Comparison of ENCODE assay signal across 9 mouse cellular contexts in genomic region chr13:52766236-52766635, GRCm38 (mm10).
A peak's percentile ranks its signal among the peaks of the same experiment; 100 is the strongest.
DNase-seq lines count a peak whose midpoint lies in the region; ATAC-seq and TF ChIP-seq lines count a peak whose summit lies in the region.
"Had no signal": no experiment of that assay in that cellular context is flagged by ENCODE, and none has a peak within 500 bp of the region (broad histone marks: within the 10 kb centered on the region; RNA-seq: fewer than 3 reads in every experiment).

No protein-coding gene starts in this region.

- no peaks in the 10 kb centered on the region for H3K36me3 ChIP-seq in embryonic facial prominence, embryonic 12.5 days
- no peaks in the 10 kb centered on the region for H3K36me3 ChIP-seq in embryonic facial prominence, embryonic 10.5 days (replicated peaks)
- no peaks in the 10 kb centered on the region for H3K36me3 ChIP-seq in limb, embryonic 13.5 days
- H3K36me3 ChIP-seq in limb, embryonic 10.5 days: no peaks in the 10 kb centered on the region
- no peaks in the 10 kb centered on the region for H3K36me3 ChIP-seq in heart, embryonic 13.5 days

- H3K4me1 ChIP-seq in embryonic facial prominence, embryonic 12.5 days: peaks cover 13% of the 10 kb centered on the region
- peaks cover 15% of the 10 kb centered on the region for H3K4me1 ChIP-seq in embryonic facial prominence, embryonic 10.5 days
- H3K4me1 ChIP-seq in limb, embryonic 13.5 days: peaks cover 19% of the 10 kb centered on the region
- peaks cover 27% of the 10 kb centered on the region for H3K4me1 ChIP-seq in limb, embryonic 10.5 days
- H3K4me1 ChIP-seq in heart, embryonic 13.5 days: peaks cover 54% of the 10 kb centered on the region
- peaks cover 15% of the 10 kb centered on the region for H3K4me1 ChIP-seq in olfactory bulb, adult 2 months (ENCODE audit: control insufficient read depth, insufficient read depth, low read length)

- DNase-seq in embryonic facial prominence, embryonic 10.5 days (ENCODE audit: low spot score): no peak
- DNase-seq in limb, embryonic 10.5 days (ENCODE audit: low spot score): no peak
- no peak for DNase-seq in frontal cortex, postnatal 10 days (ENCODE audit: low spot score in 2 of 2)
- DNase-seq in c-Kit-positive CD71-positive TER-119-positive erythroid progenitor cells, embryonic 14.5 days (ENCODE audit: low spot score): no peak
- DNase-seq: liver had no signal

- WGBS in embryonic facial prominence, embryonic 12.5 days: 74% methylated on average over 2 of the region's 2 CpGs
- WGBS in embryonic facial prominence, embryonic 10.5 days: 81% methylated on average over 2 of the region's 2 CpGs
- 69% methylated on average over 2 of the region's 2 CpGs for WGBS in limb, embryonic 13.5 days
- 73% methylated on average over 2 of the region's 2 CpGs for WGBS in limb, embryonic 10.5 days
- 78% methylated on average over 2 of the region's 2 CpGs for WGBS in heart, embryonic 13.5 days
- WGBS in olfactory bulb, adult 2 months: 90% methylated on average over 2 of the region's 2 CpGs

- no peak for TF ChIP-seq POLR2A in olfactory bulb, adult 2 months (IDR thresholded peaks at IDR 0.05; ENCODE audit: insufficient read depth, low read depth, low read length)

- no peaks in the 10 kb centered on the region for H3K9me3 ChIP-seq in embryonic facial prominence, embryonic 12.5 days
- H3K9me3 ChIP-seq in embryonic facial prominence, embryonic 10.5 days: no peaks in the 10 kb centered on the region
- H3K9me3 ChIP-seq in limb, embryonic 13.5 days: no peaks in the 10 kb centered on the region
- H3K9me3 ChIP-seq in limb, embryonic 10.5 days (replicated peaks): no peaks in the 10 kb centered on the region
- H3K9me3 ChIP-seq in heart, embryonic 13.5 days: no peaks in the 10 kb centered on the region

- no peaks in the 10 kb centered on the region for H3K27me3 ChIP-seq in embryonic facial prominence, embryonic 12.5 days
- no peaks in the 10 kb centered on the region for H3K27me3 ChIP-seq in embryonic facial prominence, embryonic 10.5 days (replicated peaks; ENCODE audit: low read depth, poor library complexity, severe bottlenecking)
- H3K27me3 ChIP-seq in limb, embryonic 13.5 days: no peaks in the 10 kb centered on the region
- 0 out of 2 replicates have a peak, but pooled peaks cover 8% of the 10 kb centered on the region for H3K27me3 ChIP-seq in limb, embryonic 10.5 days (ENCODE audit: low read depth, poor library complexity, severe bottlenecking)
- H3K27me3 ChIP-seq in heart, embryonic 13.5 days (replicated peaks): no peaks in the 10 kb centered on the region

- no peak overlapping the region for H3K9ac ChIP-seq in embryonic facial prominence, embryonic 12.5 days
- no peak overlapping the region for H3K9ac ChIP-seq in limb, embryonic 13.5 days
- H3K9ac ChIP-seq in heart, embryonic 13.5 days: peak overlapping the region; percentile 71; the same call in 1 of the 2 replicates

- ATAC-seq in embryonic facial prominence, embryonic 12.5 days (ENCODE audit: insufficient number of reproducible peaks, insufficient read depth, low FRiP score, low TSS enrichment): no peak
- no peak for ATAC-seq in limb, embryonic 13.5 days (ENCODE audit: low FRiP score, low read depth)
- no peak for ATAC-seq in heart, embryonic 13.5 days (ENCODE audit: extremely low read depth, insufficient number of reproducible peaks, low FRiP score, low TSS enrichment)

- peak overlapping the region; percentile 46; the same call in 1 of the 2 replicates for H3K27ac ChIP-seq in embryonic facial prominence, embryonic 12.5 days
- no peak overlapping the region for H3K27ac ChIP-seq in embryonic facial prominence, embryonic 10.5 days (replicated peaks)
- H3K27ac ChIP-seq in limb, embryonic 13.5 days: no peak overlapping the region; the same call in 1 of the 2 replicates
- H3K27ac ChIP-seq in limb, embryonic 10.5 days: no peak overlapping the region
- H3K27ac ChIP-seq in heart, embryonic 13.5 days (replicated peaks): peak overlapping the region; percentile 93
- H3K27ac ChIP-seq in olfactory bulb, adult 2 months (ENCODE audit: insufficient read depth, low read depth, low read length): peak overlapping the region; percentile 70; the same call in 1 of the 2 replicates

- no peak for TF ChIP-seq CTCF in olfactory bulb, adult 2 months (IDR thresholded peaks at IDR 0.05; ENCODE audit: insufficient read depth, low read depth, low read length)

- H3K4me2 ChIP-seq in embryonic facial prominence, embryonic 12.5 days (replicated peaks): no peak overlapping the region
- peak overlapping the region; percentile 38; the same call in 1 of the 2 replicates for H3K4me2 ChIP-seq in limb, embryonic 13.5 days (replicated peaks)
- peak overlapping the region; percentile 43 for H3K4me2 ChIP-seq in heart, embryonic 13.5 days

- no peak overlapping the region for H3K4me3 ChIP-seq in embryonic facial prominence, embryonic 12.5 days
- H3K4me3 ChIP-seq in embryonic facial prominence, embryonic 10.5 days: no peak overlapping the region
- no peak overlapping the region for H3K4me3 ChIP-seq in limb, embryonic 13.5 days
- no peak overlapping the region for H3K4me3 ChIP-seq in limb, embryonic 10.5 days
- H3K4me3 ChIP-seq in heart, embryonic 13.5 days: no peak overlapping the region
- no peak overlapping the region for H3K4me3 ChIP-seq in olfactory bulb, adult 2 months (ENCODE audit: insufficient read depth, low read depth, low read length)

Comparison
In these comparisons a context has a peak if more than half of its experiments do, and no peak if none do; other contexts are left out.
1. H3K27ac ChIP-seq: peak in embryonic facial prominence, embryonic 12.5 days (single experiment), heart, embryonic 13.5 days (single experiment) and olfactory bulb, adult 2 months (single experiment); none in embryonic facial prominence, embryonic 10.5 days (single experiment), limb, embryonic 13.5 days (single experiment) and limb, embryonic 10.5 days (single experiment).